Mouse (Mus musculus) MN1 (cell line): ENCODE measurements around the gene Tinag.
"Not testable (repeated sequence)": the region's sequence is repeated elsewhere in the genome, so short reads cannot be mapped to it uniquely, and the experiment has no call there.

Source experiments
- DNase-seq: peaks from one replicate; pipeline ENCODE4 v3.0.0-alpha.2; 2016; ENCODE audit warnings: low spot score

The Tinag gene

DNA sequence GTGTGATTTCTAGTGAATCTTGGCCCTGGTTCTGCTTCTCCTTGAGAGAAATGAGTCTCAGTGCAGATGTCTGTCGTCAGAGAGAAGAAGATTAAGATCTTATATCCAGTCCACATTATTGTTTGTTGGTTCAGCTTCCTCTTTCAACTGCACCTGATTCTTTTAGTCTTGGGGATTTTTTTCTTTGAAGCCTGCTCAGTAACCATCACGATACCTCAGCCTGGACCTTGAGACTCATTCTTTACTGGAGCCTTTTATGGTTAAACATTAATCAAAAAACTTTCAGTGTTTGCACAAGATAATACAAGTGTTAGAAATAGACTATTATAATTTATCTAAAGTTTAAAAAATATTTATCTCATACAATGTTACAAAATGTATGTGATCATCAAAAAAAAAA, at the start of gene Tinag:
Gene Tinag, minus strand, starts transcription at position 210 of the 400 bp plus-strand sequence.
- no peak for DNase-seq

DNA sequence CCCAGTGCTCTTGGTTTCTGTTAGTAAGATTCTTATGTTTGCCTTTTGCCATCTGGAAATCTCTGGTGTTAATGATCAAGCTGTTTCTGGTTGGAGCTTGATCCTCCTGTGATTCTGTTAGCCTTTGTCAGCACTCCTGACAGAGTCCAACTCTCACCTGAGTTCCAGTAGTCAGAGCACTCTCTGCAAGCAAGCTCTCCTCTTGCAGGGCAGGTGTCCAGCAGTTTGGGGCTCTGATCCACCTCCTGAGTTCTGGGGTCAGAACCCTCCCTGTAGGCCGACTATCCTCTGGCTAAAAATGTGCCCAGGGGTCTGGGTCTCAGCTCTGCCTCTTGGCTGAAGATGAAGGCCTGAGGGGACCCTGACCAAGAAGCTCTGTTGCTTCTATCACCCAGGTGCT, 37.6 kb upstream of the Tinag start:
- DNase-seq: not testable (repeated sequence)

GRCm38 (mm10) chr9:77071676-77072075, 26.1 kb upstream of the Tinag start:
- no peak for DNase-seq

- DNase-seq: no peak
Measured at GRCm38 (mm10) chr9:77056611-77057010, 11.0 kb upstream of the Tinag start.

- no peak for DNase-seq
Measured at GRCm38 (mm10) chr9:77054426-77055193, 9.0 kb upstream of the Tinag start.

GRCm38 (mm10) chr9:77051406-77051805, 5.8 kb upstream of the Tinag start:
- no peak for DNase-seq

DNA sequence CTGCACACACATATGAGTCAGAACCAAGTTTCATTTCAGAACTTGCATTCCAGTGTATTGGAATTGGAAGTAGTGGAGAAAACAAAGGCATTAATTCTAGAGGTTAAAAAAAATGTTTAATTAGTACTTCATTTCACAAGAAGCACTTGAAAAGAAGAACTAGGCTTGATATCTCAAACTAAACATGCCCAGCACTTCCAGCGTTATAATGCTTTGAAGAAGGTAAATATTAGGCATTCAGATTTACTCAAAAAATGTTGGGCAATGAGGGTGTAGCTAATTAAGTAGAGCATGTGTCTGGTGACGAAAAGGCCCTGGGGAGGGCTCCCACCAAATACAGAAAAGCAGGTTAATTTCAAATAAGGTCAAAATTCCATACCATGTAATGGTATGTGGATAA, 4.1 kb upstream of the Tinag start:
- no peak for DNase-seq

DNA sequence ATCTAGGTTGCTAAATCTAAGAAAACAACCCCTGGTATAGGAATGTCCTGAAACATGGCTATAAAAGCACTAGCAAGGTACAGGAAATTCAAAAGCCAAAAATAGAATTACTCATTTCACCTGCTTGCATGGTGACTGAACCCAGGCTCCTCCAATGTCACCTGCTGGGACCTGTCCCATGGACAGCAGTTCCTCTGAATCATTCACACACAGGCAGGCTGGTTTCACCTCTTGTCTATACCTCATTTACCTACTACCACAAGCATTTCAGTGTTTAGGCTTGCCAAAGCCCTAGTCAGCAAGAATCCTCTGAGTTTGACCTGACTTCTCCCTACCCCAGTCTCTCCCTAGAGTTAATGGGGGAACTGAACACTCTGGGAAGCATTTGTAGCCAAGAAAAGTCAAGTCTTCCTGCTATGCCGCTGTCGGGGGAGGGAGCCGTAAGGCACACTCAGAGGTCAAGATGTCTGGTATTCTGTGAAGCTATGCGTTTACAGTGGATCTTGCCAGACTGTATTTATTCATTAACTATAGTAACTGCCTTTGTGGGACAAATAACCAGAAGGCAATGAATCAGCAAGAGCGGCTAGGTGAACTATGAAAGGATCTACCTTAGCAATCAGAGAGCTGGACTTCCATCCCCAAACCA, 597 bp upstream of the Tinag start:
- no peak for DNase-seq

- no peak for DNase-seq
Measured at GRCm38 (mm10) chr9:77035361-77035760, 10.2 kb downstream of the Tinag start.

GRCm38 (mm10) chr9:77032430-77033154, 13.0 kb downstream of the Tinag start:
- no peak for DNase-seq

DNA sequence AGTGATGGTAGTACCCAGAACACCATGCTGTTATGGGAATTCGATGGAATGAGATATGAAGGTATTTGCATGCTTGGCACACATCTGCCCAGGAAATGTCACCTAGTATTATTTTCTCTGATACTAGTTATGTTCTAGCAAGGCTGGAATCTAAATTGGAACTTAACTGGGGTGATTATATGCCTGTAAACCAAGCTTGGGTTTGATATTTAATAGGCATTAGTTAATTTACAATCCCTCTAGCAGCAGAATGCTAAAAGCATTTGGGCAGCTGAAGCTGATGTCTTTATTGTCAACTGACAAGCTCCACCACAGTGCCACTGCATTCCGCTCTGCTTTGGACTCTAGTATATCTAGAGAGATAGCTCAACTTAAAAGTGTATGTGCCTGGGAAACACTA, 20.3 kb downstream of the Tinag start:
- no peak for DNase-seq

DNA sequence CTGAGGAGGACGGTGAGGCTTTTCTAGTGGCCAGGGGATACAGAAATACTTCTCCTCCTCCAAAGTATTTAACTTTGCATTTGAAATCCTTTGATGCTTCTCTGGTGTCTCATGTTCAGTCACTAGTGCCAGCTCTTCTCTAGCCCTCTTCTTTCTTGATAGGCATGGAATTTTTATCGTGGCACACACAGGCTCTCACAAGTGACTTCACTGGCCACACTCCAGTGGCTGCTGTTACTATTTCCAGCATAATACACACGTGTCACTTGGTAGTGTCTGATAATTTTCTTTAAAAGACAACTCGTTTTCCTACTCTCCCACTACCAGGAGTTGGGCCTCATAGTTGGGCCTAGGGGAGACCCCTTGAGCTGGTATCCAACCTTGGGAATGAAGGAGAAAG, 26.7 kb downstream of the Tinag start:
- DNase-seq: no peak

GRCm38 (mm10) chr9:76996021-76996420, 49.6 kb downstream of the Tinag start:
- DNase-seq: no peak

DNA sequence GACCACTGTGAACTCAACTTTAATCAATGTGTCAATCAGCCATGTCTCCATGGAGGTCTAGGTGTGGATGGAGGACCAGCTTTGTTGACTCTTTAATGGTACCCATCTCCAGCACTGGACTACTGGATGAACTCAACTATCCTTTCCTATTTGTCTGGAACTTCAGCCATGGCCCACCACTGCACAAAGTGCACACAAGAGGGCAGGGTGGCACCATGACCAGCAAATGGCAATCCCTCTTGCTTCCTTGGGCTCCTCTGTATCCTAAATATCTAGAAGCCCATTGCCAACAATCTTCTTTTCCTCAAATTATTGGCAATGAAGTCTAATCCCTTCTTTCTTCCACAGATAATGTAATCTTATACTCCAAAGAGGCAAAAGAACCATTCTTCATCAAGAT, 55.6 kb downstream of the Tinag start:
- DNase-seq: no peak

- no peak for DNase-seq
Measured at GRCm38 (mm10) chr9:76934813-76935212, 110.8 kb downstream of the Tinag start.

DNA sequence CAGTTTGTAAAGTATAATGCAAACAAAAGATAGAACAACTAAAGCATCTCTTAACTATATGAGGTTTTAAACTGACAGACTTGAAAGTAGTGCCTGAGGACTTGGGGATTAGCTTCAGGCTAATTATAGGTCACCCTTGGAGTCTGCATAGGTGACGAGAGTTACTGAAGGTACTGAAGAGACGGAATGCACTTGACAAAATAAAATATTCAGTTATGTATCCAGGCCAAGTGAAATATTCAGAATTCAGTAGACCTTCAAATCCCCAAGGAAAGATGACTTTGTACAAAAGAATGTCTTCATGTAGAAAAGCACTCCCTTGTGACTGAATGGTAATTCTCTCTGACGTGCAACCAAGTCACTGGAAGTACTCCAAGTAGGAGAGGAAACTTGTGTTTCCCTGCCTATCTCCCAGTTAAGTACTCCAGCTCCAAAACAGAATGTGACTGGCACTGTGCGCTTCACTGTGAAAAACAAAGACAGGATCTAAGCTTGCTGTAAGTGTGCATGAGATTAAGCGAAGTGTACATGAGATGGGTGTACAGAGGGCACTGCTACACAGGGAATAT, 130.4 kb downstream of the Tinag start:
- DNase-seq: no peak
